Mouse (Mus musculus) lung, postnatal 4 days (tissue): ENCODE results near the gene Pf4.

Experiments
- DNase-seq, 2 experiments: peaks; one replicate each; pipeline ENCODE4 v3.0.0; 2021

Pf4 gene

GRCm38 (mm10) chr5:90771880-90772653 lies at the start of gene Pf4:
Gene Pf4 (plus strand): TSS chr5:90772435.
- DNase-seq = peak; percentile 26 to 54

DNA sequence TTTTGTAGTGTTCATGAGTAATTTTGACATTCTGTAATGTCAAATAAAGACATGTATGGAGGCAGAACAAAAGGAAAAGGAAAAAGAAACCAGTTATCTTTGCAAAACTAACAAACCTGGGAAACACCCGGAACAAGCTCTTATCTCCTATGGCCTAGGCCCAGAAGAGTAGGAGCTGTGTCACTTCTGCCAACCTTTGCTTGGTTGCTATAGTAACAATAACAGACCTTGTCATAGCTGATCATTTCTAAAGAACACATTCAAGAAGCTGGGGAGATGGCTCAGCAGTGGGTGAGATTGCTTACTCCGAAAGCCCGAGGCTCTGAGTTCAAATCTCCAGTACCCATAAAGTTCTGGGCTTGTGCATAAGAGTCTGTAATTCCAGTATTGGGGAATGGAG lies 49.6 kb upstream of the Pf4 start:
- DNase-seq = no peak

- no peak for DNase-seq
These were observed 44.0 kb upstream of the Pf4 start for GRCm38 (mm10) chr5:90728254-90728653.

DNA sequence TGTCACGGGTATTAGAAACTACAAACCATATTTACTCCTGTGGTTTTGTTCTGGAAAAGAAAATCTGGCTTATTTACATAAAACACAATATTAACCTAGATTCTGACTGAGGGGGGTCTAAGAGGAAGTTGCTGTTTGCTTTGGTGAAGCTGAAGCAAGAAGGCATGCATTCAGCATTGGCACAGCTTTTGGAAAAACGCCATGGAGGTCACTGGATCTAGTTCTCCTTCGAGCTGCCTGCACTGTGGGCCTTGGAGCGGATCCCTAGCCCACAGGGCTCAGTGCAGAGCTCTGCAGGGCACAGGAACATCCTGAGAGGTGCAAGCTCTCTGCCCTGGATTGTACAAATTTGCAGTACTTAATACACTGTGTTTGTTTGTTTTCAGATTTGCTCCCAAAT lies 40.8 kb upstream of the Pf4 start:
- DNase-seq = peak; percentile 30 to 43

DNA sequence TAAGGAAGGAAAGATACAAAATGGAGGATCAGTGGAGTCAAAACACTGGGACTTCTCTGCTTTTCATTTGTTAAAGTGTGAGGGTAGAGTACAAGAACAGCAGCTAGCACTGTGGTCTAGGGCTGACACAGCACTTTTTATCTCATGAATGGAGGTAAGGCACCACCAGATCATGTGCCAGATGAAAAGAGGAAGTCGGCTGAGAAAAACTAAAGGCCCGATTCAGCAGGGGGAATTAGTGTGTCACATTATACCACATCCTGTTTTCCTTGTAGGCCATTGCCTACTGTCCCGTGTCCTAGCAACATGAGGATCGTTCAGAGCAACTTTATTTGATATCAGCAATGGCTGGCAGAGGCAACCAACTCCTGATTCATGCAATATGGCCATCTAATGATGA lies 30.2 kb upstream of the Pf4 start:
- peak in 1 of 2 experiments; percentile 31 for DNase-seq

DNA sequence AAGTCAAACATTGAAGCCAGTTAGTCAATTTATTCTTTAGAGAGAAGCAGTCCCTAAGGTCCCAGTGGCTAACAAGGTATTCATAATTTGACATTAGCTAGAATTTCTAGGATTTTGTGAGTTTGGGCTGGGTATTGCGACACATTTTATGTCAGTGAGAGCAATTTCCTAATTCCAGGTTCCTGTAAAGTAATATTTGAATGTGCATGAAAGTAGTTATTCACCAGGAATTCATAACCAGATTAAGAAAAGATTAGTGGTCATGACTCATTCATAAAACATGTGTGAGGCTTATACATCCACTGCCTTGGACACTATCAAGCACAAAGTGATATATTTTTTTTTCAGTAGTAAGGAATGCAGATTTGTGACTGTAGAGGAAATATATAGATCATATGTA lies 18.3 kb upstream of the Pf4 start:
- no peak for DNase-seq

- DNase-seq = no peak
These were observed 14.1 kb upstream of the Pf4 start for GRCm38 (mm10) chr5:90758020-90758605.

DNA sequence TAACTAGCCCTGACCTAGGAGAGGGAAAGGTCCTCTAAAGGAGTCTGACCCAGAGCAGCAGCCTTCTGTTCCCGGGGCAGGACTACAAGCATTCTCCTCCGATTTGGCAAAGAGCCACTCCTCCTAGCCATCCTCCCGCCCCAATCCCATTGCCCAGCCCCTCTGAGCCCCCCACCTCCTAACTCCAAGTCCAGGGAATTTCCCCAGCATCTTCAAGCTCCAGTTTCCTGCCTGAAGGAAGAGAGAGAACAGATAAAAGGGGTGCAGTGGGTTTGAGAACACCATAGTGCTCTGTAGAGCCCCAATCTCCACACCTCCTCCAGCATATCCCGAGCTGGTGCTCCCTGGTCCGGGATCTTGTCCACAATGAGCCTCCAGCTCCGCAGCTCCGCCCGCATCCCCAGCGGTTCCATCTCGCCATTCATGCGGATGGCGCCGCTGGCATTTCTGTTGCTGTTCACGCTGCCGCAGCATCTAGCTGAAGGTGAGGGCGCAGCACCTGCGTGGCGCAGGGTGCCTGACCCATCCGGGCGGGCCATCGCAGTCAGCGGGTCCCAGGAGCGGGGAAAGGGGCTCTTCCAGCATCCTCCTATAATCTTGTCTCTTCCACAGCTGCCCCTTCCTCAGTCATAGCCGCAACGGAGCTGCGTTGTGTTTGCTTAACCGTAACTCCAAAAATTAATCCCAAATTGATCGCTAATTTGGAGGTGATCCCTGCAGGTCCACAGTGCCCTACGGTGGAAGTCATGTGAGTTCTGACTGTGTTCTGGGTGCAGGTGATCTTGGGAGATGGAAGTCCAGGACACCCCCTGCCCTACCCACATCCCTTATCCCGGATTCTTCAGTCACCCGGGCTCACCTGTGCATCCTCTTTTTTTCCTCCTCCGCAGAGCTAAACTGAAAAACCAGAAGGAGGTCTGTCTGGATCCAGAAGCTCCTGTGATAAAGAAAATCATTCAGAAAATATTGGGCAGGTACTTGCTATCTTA lies 12.9 kb upstream of the Pf4 start, which contains the start of gene Cxcl5:
Gene Cxcl5 (plus strand): TSS at position 284 of the 989 bp plus-strand sequence.
- DNase-seq = no peak

DNA sequence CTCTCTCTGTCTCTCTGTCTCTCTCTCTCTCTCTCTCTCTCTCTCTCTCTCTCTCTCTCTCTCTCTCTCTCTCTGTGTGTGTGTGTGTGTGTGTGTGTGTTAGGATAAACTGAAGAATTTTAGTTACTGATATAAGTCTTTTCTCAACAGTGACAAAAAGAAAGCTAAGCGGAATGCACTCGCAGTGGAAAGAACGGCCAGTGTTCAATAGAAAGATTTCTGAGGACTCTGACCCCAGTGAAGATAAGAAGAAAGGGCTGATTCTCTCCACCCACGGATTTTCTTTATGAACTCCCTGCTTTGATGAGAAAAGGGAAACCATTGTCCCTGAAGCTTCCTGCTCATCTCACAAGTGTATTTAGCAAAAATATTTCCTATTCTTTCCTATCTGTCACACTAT lies 11.9 kb upstream of the Pf4 start:
- DNase-seq = no peak

- no peak for DNase-seq
These were observed 11.4 kb upstream of the Pf4 start for GRCm38 (mm10) chr5:90760844-90761243.

- no peak for DNase-seq
These were observed 10.4 kb upstream of the Pf4 start for GRCm38 (mm10) chr5:90761834-90762233.

- no peak for DNase-seq
These were observed 8.1 kb upstream of the Pf4 start for GRCm38 (mm10) chr5:90763912-90764665.

- DNase-seq = no peak
These were observed 6.2 kb upstream of the Pf4 start for GRCm38 (mm10) chr5:90765821-90766606.

DNA sequence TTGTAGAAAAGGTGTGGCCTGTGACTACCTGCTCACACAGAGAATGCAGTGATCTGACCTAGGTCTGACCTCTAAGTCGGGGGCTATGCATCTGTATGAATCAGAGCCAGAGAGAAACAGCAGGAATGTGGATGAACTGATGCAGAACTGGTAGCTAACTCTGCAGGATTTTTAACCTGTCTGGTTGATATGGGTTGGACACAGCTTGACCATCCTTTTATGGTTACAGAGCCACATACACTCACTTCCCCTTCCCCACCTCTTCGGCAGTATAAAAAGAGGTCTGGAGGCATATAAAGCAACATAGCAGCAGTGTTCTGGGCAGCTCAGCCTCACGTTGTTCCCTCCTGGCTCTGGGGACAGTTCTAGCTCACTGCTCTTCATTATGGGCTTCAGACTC lies 4.0 kb upstream of the Pf4 start, which contains the start of gene Ppbp:
Gene Ppbp (plus strand): TSS at position 301 of the 400 bp plus-strand sequence.
- no peak for DNase-seq

GRCm38 (mm10) chr5:90771369-90771768 lies 866 bp upstream of the Pf4 start:
- no peak for DNase-seq

GRCm38 (mm10) chr5:90775562-90775961 lies 3.3 kb downstream of the Pf4 start:
- DNase-seq = no peak

- DNase-seq = no peak
These were observed 5.4 kb downstream of the Pf4 start for GRCm38 (mm10) chr5:90777621-90778020.

- DNase-seq = no peak
These were observed 6.6 kb downstream of the Pf4 start for GRCm38 (mm10) chr5:90778856-90779255.

DNA sequence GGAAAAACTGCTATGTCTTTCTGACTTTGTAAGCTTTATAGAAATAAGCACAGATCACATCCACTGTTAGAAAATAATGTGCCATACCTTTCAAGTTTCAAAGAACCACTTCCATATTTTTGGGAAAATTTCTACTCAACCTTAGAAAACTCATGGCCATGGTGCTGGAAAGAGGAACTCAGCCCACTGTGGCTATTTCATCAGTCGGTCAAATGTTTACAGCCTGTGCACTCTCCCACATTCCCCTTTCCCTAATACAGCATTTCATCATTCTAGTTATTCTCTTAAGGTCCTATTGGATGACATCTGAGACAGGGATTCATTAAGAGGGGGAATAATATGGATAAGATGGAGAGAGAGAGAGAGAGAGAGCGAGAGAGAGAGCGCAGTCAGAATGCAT lies 11.5 kb downstream of the Pf4 start:
- DNase-seq = no peak

GRCm38 (mm10) chr5:90785659-90786588 lies 13.7 kb downstream of the Pf4 start, which contains the start of gene Cxcl3:
Gene Cxcl3 (plus strand): TSS chr5:90786103.
- peak; percentile 39 to 55 for DNase-seq
